Mouse (Mus musculus) regulatory T cell (primary cell): ENCODE results near the gene Slc17a9.

Source experiments
- in situ Hi-C: fragments of 300-600 bp; cut with MboI, MseI; formaldehyde crosslinking; loops from one replicate; pipeline ENCODE4 v1.15.1; 2025; ENCODE audit warnings: high pct_unique_total_duplicates

Slc17a9 gene

DNA sequence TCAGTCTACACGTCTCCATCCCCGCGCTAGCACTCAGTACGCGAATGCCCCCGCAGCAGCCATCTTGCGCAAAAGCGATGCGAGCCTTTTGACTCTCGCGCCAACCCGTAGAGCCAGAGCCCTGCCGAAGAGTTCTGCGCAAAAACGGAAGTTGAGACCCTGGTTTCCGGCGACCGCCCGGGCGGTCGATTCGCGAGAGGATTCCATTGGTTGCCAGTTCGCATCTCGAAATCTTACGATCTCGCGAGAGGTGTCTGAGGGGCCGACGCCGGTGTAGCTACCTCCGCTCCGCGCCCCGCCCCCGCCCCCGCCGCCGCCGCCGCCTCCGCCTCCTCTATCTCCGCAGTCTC is 15.2 kb upstream of the Slc17a9 start, which contains the start of the genes Dido1 and Gid8:
Gene Dido1, minus strand, starts transcription at position 77 of the 350 bp plus-strand sequence.
Gene Gid8, plus strand, starts transcription at position 195 of the 350 bp plus-strand sequence.
- in situ Hi-C loops: loop anchor here (10.0 kb wide), 1 partner anchor 255 kb away; the partner anchor contains the start of gene Arfgap1

DNA sequence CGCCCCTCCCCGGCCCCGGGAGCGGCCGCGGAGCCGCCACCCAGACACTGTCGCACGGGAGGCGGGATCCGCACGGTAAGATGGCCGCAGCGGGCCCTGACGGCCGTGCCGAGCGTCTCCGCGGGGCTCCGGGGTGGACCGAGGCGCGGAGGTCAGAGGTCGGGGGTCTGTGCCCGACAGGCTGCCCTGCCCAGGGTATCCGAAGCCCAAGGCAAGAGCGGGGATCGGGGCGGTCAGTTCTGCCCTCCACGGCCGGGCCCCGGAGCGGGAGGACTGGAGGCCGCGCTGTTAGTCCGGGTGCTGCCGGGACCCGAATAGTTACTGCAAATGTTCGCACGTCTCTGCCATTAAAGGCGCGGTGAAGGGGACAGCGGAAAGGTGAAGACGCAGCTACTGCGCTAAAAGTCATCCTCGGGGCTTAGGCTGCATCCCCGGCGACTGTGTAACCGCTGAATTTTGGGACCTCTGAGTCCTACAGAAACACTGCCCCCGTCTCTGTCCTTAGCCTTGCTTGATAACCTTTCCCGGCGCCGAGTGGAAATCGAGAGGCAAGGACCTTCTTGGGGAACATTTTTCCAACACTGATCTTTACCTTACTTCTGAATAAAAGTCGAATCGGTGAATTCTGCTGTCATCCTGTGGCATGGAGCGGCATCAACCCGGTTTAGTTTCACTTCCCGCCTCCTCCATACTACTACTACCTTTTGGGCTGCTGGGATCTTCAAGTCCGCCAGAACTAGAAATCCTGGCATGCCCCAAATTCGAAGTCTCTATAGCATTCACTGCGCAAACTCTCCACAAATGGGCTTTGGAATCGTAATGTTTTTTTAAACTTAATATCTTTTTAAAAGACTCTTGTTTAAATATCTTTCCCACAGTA is 14.5 kb upstream of the Slc17a9 start:
- in situ Hi-C loops: no loop called here

DNA sequence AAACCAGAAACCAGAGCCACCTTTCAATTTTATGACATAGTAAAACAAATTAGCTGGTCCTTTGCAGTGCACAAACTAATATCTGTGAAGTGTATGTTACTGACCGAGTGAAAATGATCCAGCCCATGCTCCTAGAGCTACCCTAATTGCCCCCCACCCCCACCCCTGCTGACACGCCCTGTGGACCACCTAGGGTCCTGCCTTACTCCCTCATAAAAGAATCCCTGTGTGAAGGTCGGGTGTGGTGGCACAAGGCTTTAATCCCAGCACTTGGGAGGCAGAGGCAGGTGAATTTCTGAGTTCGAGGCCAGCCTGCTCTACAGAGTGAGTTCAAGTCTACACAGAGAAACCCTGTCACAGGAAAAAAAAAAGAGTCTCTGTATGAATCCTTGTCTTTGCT is 13.5 kb upstream of the Slc17a9 start:
- in situ Hi-C loops: no loop called here

DNA sequence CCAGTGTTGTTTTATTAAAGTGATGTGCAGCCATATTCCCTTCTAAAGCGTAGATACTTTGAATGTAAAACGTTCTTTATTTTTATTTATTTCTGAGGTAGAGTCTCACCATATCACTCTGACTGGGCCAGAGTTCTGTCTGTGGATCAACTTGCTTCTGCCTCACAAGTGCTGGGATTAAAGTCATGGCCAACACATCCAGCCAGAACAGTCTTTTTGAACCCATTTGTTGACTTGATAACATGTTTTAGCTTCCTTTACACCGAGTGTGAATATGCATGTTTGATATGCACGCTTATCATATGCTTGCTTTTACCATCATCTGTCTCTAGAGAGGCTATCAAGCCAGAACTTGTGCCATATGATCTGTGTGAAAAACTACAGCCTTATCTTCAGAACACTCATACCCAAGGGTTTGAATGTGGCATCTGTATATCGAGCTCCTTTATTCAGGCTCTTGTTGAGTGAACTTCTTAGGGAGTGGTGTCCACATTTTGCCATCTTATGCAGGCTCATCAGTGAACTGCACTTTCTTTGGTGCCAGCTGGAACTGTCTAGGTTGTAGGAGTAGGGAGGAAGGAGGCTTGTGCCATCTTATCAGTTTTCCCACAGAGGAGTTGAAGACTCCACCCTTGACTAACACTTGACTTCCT is 12.9 kb upstream of the Slc17a9 start:
- in situ Hi-C loops: no loop called here

DNA sequence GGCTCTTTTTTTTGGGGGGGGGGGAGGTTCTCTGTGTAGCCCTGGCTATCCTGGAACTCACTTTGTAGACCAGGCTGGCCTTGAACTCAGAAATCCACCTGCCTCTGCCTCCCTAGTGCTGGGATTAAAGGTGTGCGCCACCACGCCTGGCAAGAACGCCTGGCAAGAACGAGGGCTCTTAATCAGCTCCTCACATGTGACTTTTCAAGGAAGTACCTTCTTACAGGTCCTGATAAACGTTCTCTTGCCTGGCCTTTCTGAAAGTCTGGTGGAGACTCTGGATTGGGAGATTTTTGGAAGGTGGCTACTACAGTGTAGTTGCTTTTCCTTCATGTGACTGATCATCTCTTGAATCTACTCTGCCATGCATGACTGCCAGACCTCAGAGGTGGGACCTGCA is 2.3 kb upstream of the Slc17a9 start:
- in situ Hi-C loops: loop anchor here (10.0 kb wide), 1 partner anchor 468 kb away; the partner anchor contains the start of gene Rps21

DNA sequence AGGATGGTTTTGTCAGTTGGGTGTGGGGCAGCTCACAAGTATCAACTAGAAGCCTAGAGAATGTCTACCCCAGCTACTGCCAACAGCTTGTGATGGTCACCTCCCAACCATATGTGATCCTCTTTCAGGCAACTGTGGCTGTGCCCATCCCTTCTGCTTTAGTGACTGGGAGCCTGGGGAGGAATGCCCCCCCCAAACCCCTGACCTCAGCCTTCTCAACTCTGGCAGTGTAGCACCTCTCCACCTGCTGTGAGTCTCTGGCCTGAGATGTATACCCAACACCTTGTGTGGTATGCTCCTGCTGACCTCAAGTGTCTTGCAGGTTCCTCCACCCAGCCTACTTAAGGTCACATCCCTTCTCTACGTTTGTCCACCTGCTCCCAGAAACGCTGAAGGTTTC is 1.2 kb upstream of the Slc17a9 start:
- in situ Hi-C loops: loop anchor here (10.0 kb wide), 1 partner anchor 469 kb away; the partner anchor contains the start of gene Rps21

- in situ Hi-C loops: loop anchor here (10.0 kb wide), 1 partner anchor 471 kb away; the partner anchor contains the start of gene Rps21
These were observed 333 bp downstream of the Slc17a9 start for GRCm38 (mm10) chr2:180725414-180725778.

DNA sequence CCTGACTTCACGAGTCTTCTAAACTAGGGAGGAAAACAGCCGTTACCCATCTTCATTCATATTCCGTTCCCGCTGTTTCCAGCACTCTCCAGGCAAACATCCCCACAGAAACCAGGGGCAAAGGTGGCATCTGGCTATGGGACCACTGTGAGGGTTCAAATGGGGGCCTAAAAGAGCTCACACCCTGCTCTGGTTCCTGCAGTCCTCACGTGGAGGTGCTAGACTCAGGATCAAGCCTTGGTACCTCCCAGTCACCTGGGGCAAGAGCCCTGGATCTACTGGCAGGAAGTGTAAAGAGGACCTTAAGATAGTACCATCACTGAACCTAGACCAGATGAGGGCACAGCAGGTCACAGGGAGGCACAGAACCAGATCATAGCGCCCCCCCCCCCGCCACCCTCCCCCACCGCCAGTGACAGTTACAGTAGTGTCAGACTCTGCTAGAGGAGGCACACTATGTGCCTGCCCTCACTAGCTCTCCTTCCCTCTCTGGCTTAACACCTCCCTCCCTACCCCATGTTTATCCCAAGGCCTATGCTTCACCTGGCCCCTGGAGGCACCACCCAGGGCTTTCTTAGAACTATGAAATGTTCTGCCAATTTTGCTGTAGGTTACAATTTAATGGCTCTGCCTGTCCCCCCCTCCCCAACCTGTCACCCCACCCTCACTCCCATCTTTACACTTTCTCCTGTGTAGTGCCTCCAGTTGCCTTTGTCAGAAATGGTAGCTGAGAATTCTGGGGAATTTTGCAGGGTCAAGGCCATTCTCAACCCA is 980 bp downstream of the Slc17a9 start:
- in situ Hi-C loops: loop anchor here (10.0 kb wide), 1 partner anchor 471 kb away; the partner anchor contains the start of gene Rps21

DNA sequence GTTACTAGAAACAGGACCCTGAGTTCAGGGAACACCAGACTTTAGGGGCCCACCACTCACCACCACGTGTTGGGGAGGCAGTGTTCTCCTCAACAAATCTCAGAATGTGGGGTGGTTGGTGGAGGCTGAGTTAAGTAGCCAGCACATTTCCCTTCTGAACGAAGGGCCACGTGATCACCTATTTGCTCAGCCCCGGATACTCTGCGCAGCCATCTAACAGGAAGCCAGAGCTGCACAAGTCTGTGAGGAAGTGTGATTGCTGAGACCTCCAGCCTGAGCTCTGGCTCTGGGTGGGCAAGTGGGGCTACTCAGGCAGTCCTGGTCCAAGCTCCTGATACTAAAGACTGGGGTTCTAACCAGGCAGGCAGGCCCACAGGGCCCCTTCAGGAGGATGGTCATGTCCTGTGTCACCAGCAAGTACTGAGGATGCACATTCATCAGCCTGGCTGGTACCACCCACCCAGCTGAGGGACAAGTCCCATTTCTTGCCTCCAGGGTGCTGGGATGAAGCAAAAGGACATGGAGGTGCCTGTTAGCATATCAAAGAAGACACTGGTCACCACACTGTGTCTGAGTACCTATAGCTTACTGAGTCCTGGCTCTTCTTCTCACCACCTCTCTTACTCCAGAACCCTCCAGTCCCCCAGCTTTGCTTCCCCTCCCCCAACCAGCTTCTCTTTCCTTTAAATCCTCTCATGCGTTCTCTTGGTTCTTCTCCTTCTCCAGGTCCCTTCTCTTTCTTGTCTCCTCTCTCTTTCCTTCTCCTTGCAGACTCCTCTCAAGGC is 1.8 kb downstream of the Slc17a9 start:
- in situ Hi-C loops: loop anchor here (10.0 kb wide), 1 partner anchor 472 kb away; the partner anchor contains the start of gene Rps21

GRCm38 (mm10) chr2:180727613-180728021 is 2.6 kb downstream of the Slc17a9 start:
- in situ Hi-C loops: loop anchor here (10.0 kb wide), 1 partner anchor 473 kb away; the partner anchor contains the start of gene Rps21

GRCm38 (mm10) chr2:180731036-180731435 is 6.0 kb downstream of the Slc17a9 start:
- in situ Hi-C loops: no loop called here

DNA sequence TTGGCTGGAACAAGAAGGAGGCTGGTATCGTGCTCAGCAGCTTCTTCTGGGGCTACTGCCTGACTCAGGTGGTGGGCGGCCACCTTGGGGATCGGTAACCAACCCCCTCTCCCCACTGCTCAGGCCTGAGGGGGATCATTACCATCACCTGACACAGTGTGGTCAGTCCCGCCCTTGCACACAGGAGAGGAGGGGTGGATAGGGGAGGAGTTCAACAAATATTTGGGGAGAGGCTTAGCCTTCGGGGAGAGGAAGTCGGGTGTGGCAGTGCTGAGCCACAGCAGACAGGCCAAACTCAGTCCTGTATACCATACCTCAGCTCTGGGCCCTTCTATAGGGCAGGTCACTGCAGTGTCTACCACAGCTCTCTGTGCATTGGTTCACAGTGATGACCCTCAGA is 6.9 kb downstream of the Slc17a9 start:
- in situ Hi-C loops: no loop called here

- in situ Hi-C loops: no loop called here
These were observed 10.2 kb downstream of the Slc17a9 start for GRCm38 (mm10) chr2:180735232-180735631.

DNA sequence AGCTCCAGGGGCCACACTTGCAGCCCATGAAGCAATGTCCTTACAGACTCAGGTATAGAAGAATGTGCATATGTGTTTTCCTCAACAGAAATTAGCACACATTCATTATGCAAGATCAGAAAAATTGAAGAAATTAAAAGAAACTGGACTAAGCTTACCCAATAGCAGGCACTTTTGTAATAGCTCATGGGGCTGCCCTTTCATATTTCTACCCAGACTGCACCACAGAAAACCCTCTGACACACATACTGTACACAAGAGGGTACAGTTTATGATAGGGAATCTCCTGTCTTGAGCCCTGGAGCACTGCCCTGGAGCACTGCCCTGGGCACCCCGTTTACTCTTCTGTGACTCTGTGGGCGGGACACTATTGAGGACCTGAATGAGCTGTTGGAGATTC is 12.9 kb downstream of the Slc17a9 start:
- in situ Hi-C loops: no loop called here

GRCm38 (mm10) chr2:180740349-180740748 is 15.3 kb downstream of the Slc17a9 start:
- in situ Hi-C loops: loop anchor here (5.0 kb wide), 1 partner anchor 158 kb away; the partner anchor contains the start of gene Mrgbp

GRCm38 (mm10) chr2:180741421-180741820 is 16.4 kb downstream of the Slc17a9 start:
- in situ Hi-C loops: loop anchor here (5.0 kb wide), 1 partner anchor 159 kb away; the partner anchor contains the start of gene Mrgbp

GRCm38 (mm10) chr2:180742820-180743219 is 17.8 kb downstream of the Slc17a9 start:
- in situ Hi-C loops: loop anchor here (5.0 kb wide), 1 partner anchor 161 kb away; the partner anchor contains the start of gene Mrgbp

- in situ Hi-C loops: loop anchor here (5.0 kb wide), 1 partner anchor 161 kb away; the partner anchor contains the start of gene Mrgbp
These were observed 18.3 kb downstream of the Slc17a9 start for GRCm38 (mm10) chr2:180743321-180743720.

- in situ Hi-C loops: no loop called here
These were observed 20.3 kb downstream of the Slc17a9 start for GRCm38 (mm10) chr2:180745248-180745927.
